Mouse (Mus musculus) cerebral cortex, adult 2 months (tissue): ENCODE measurements around the gene Sema6d.

Source experiments
- WGBS: fragments of 180-500 bp; shearing (Covaris S2); methylation state at CpG from one replicate; pipeline ENCODE4 v1.1.7; 2018; 5-methylcytosine and 5-hydroxymethylcytosine counted together

Gene Sema6d

GRCm38 (mm10) chr2:124613671-124614210 lies 524.0 kb downstream of the Sema6d start:
- 68% methylated on average over 3 of the region's 3 CpGs for WGBS

- 79% methylated on average over 4 of the region's 4 CpGs for WGBS
These were observed 527.0 kb downstream of the Sema6d start for GRCm38 (mm10) chr2:124616746-124617145.

GRCm38 (mm10) chr2:124617440-124617839 lies 527.7 kb downstream of the Sema6d start:
- WGBS = 26% methylated on average over 9 of the region's 9 CpGs

- 52% methylated on average over 5 of the region's 5 CpGs for WGBS
These were observed 528.3 kb downstream of the Sema6d start for GRCm38 (mm10) chr2:124618091-124618490.

- WGBS = 85% methylated on average over 3 of the region's 3 CpGs
These were observed 528.9 kb downstream of the Sema6d start for GRCm38 (mm10) chr2:124618526-124619219.

- WGBS = 66% methylated on average over 6 of the region's 6 CpGs
These were observed 530.7 kb downstream of the Sema6d start for GRCm38 (mm10) chr2:124620470-124620869.

DNA sequence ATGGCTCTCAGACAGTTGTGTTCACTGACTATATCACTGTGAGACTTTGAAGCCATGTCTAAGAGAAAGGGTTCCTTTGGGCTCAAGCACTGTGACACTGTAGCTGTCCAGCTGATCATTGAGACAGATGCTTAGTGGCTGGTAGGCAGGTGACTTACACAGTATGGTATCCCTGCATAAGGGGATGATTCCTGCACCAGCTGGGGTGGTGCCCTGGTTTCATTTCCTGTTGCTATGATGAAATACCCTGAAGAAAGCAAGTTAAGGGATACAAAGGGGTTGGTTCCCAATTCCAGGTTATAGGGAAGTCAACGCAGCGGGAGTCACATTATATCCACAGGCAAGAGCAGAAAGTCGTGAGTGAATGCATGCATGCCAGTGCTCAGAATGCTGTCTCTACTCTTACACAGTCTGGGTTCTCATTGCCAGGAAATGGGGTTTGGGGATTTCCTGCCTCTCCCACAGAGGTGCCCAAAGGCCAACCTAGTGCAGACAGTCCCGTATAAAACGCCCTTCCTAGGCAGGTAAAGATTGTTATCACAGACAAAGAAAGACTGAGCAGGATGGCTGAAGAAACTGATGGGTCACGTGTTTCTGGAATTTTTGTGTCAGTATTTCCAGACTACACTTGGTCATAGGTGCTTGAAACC lies 532.3 kb downstream of the Sema6d start:
- WGBS = 79% methylated on average over 6 of the region's 6 CpGs

DNA sequence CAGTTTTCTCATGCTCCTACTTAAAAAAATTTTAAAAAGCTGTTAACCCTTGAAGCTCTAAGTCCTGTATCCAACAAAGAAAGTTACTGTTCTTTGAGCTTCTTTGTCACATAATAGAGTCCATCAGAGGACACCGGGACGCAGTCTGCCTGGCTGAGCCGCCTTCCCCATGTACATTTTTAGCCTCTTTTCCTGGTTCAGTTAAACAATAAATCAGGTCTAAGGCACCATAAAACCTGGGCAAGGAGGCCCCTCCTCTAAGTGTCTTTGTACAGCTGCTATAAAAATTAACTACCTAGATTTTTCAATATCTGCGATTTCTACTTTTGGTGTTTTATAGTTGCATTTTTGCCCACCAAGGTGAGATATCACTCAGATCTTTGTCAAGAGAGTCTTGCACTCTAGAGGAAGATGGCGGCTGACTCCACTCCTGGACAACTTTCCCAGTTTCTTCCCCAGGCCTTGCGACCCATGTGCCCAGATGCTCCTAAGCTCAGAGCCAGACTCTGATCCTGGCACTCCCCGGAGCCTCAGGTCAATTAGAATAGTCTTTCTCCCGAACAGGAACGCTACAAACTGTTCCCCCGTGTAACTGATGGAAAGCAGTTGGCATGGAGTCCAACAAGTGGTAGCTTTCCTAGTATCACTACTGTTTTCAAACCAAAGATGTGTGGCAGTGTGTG lies 534.6 kb downstream of the Sema6d start:
- WGBS = 70% methylated on average over 10 of the region's 10 CpGs

DNA sequence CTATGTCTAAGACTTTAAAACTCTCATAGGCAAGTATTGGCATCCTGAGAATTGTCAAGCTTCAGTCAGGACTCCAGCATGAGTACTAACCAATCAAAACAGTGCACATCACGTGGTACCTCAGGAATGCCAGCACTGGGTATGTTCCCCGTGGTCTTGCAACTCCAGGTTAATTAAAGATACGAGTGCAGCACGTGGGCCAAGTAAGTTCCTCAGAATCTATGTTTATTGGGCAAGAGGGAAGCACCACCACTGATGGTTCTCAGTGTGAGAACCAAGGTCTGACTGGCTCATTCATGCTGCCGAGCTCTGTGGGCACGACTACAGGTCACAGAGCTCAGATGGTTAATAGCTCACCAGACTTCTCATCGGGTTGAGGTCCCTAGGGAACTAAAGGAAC lies 536.7 kb downstream of the Sema6d start:
- WGBS = 76% methylated on average over 7 of the region's 7 CpGs

GRCm38 (mm10) chr2:124627664-124628063 lies 537.9 kb downstream of the Sema6d start:
- WGBS = 76% methylated on average over 5 of the region's 5 CpGs

GRCm38 (mm10) chr2:124628701-124629100 lies 538.9 kb downstream of the Sema6d start:
- 70% methylated on average over 7 of the region's 7 CpGs for WGBS

DNA sequence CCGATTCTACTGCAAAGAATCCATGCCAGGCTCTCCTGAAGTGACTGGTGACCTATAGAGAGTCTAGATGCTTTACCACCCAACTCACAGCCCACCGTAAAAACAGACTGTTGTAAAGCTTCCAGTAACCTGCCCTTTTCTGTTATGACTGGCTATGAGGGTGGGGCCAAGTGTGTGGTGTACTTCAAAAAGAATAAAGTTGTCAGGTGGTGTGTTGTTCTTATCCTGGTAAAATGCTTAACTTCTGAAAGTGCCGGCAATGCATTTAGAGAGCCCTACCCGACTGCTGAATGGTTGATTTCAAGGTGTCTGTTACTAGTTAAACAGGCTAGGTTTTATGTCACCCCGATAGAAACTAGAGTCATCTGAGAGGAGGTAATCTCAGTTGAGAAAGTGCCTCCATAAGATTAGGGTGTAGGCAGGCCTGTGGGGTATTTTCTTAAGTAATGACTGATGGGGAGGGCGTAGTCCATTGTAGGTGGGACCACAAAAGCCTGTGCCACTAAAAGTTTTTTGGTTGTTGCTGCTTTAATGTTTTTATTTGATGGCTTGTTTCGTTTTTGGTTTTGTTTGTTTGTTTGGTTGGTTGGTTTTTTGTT lies 544.7 kb downstream of the Sema6d start:
- 84% methylated on average over 7 of the region's 7 CpGs for WGBS

DNA sequence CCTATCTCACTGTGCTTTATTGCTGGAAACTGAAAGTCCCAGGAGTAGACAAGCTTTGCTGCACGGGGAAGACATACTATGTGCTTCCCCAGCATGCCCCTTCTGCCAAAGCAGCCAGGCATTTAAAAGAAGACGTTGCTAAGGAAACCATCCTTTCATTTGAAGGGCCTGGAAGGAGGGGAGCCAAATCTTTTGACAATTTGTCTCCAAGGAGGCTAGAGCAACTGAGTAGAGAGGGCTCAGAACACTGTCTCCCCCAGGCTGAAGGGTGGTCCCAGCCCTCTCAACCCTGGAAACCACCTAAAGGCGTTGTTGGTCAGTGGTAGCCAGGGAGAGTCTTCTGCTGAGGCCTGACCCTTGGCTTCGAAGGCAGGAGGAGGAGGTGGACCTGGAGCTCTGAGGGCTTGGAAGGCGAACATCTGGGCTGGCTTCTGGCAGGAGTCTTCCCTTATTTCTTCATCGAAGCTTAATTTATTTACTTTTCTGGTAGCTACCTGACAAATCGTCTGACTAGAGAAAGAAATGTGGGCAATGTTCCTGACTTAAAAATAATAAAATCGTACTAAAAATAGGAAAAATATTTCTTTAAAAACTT lies 545.6 kb downstream of the Sema6d start:
- WGBS = 49% methylated on average over 8 of the region's 8 CpGs

DNA sequence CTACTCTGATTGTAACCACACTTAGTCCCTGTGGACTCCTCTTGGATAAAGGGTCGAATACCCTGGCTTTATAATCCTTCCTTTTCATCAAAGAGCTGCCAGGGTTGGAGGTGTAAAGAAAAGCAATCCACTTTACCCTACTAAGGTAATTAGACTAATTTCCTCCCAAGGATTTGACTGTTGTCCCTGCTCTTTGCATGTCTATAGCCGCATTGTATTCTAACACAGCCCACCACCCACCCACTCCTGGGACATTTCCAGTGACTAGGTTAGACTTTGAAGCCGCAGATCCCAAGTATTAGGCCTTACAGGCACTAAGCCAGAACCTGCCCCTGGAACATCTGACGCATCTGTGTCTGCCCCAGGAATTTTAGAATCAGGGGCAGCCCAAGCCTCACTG lies 547.3 kb downstream of the Sema6d start:
- WGBS = 66% methylated on average over 4 of the region's 4 CpGs

DNA sequence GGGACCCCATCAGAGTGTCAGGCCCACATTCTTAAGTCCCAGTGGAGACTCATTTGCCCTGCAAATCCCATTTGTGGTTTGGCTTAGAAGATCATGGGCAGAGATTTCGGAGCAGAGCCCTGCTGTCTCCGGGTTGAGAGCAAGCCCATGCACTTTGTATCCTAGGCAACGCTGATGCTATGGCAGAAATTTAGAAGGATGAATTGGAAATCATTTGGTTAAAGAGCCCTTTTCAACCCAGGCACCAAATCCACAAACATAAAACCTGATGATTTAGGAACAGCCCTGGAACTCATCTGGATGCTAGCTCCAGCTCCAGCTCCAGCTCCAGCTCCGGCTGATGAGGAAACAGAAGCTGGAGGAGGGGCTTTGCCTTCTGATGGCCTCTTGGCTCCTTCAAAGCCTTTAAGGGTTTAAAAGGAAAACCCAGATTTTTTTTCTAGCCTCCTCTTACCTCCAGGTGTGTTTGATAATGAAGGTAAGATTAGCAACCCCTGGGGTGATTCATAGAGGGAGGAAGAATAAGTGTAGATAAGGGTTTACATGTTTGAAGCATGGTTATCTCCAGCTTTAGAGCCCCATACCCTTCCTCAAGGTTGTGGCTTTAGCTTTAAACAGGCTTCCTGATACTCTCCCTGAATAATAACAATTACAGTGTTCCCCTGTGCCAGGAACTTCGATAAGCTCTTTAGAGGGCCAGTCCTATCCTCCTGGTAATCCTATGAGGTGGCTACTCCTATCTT lies 549.6 kb downstream of the Sema6d start:
- WGBS = 72% methylated on average over 5 of the region's 5 CpGs

DNA sequence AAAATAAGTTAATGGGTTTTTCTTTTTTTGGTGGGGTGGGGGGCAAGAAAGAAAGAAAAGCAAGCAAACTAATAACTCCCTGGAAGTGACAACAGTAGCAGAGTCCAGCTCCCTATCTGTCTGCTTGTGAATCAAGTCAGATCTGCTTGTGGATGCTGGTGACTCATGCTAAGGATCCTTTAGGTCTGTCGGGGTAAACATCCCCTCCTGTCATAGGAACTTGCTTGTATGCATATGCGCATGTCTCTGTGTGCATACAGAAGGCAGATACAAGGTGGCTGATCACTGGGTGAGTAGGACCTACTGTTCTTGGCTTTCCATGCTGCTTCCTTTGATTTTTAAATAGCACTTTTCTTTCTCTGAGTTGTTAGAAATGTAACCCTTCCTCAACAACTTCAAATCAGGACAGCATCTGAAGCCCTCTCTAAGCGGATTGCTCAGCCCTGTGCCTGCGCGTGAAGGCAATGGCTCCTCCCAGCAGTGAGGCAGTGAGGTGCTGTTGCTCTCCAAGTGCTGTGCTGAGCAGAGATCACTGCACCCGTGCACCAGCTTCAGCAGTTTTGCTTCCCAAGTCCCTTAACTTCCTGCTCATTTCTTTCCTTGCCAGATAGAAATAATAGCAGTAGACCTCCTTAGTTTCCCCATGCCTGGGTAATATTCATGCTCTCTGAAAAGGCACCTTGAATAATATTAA lies 550.9 kb downstream of the Sema6d start:
- 33% methylated on average over 6 of the region's 6 CpGs for WGBS

DNA sequence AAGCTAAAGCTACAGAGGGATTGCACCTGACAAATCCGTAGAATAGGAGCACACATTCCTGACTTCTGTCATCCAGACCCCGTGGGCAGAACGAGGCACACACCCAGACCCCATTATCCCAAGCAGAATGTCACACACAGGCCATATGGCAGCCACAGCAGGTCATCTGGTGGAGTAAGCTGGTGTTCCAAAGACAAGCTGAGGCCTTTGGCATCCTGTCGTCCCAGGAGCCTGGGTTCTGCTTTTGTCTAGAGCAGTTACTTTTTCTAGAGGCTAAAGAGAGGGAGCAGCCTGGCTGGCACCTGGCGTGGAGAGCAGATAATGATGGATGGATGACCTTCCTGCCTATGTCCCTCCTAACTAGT lies 551.4 kb downstream of the Sema6d start:
- WGBS = 60% methylated on average over 5 of the region's 5 CpGs

GRCm38 (mm10) chr2:124642131-124642530 lies 552.4 kb downstream of the Sema6d start:
- 67% methylated on average over 3 of the region's 3 CpGs for WGBS

DNA sequence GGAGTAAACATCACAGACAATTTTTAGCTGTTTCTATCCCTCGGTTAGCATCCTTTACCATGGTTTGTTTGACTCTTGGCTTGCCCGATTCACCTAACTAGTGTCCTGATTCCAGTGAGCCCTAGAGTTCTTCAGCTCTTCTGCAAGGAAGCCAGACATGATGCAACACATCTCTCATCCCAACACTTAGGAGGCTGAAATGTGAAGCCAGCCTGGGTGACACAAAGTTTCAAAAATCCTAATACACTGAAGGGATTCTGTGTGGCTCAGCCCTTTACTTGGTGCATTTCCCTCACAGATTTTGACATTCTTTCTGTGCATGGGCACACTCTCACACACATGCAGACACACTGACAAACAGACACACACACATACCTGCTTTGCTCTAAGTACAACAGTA lies 560.8 kb downstream of the Sema6d start:
- 77% methylated on average over 2 of the region's 2 CpGs for WGBS

GRCm38 (mm10) chr2:124651146-124651545 lies 561.4 kb downstream of the Sema6d start:
- 32% methylated on average over 5 of the region's 5 CpGs for WGBS

DNA sequence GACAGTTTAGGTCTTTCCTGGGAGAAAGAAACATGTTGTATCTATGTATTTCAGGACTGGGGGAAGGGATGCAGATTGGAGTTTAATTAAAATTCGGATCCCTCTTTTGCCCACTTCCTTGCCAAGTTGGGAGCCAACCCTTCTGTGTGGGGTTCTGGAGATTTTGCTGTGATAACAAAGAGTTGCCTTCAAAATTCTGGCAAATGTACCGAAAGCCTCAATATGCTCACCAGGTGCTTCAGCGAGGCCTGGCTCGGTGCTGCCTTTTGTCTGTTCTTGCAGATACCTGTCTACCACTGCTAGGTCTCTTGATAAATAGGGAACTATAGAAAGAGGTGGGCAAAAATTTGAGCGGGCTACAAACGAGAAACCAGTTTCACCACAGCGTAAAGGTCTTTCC lies 563.4 kb downstream of the Sema6d start:
- 76% methylated on average over 7 of the region's 7 CpGs for WGBS
